Mouse (Mus musculus) lung, adult 18-20 months (tissue): Measurements from ENCODE around the gene 4632433K11Rik.
"Not testable (repeated sequence)": the region's sequence is repeated elsewhere in the genome, so short reads cannot be mapped to it uniquely, and the experiment has no call there.

Source experiments
- DNase-seq, 2 experiments: peaks; one replicate each; pipeline ENCODE4 v3.0.0; 2022; ENCODE audit warnings: mixed read lengths in 2 of 2

Gene 4632433K11Rik

DNA sequence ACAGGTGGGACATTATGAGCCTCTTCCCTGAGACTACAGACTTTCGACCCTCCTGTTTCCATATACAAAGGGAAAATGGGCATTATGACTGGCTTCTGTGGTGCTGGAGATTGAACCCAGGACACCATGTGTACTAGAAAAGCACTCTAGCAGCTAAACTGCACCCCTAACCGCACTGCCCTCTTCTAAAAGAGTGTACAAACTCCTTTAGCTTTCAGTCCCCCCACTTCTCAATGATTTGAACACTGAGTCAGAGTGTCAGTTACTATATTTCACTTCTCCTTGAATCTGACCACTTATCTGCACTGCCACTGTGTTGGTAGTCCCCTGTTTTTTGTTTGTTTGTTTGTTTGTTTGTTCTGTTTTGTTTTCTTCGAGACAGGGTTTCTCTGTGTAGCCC, at the start of gene 4632433K11Rik:
Gene 4632433K11Rik, plus strand, starts transcription at position 301 of the 400 bp plus-strand sequence.
- no peak for DNase-seq

DNA sequence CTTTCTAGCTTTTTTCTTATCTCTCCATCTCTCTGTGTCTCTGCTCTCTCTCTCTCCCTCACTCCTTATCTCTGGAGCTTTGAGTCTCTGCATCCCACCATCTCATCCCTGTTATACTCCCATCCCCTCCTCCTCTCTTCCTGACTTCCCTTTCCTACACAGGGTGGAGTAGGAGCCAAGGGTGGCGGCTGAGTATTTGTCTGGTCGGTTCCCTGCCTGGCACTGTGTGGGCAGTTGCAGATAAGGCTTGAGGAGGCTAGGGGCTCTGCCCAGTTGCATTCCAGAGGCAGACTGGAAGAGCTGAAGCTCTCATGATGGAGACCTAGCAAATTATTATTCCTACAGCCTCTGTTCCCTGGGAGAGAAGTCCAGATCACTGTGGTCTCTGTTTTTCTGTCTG, 45.7 kb upstream of the 4632433K11Rik start:
- DNase-seq, result peak in 1 of 2 experiments; percentile 26

DNA sequence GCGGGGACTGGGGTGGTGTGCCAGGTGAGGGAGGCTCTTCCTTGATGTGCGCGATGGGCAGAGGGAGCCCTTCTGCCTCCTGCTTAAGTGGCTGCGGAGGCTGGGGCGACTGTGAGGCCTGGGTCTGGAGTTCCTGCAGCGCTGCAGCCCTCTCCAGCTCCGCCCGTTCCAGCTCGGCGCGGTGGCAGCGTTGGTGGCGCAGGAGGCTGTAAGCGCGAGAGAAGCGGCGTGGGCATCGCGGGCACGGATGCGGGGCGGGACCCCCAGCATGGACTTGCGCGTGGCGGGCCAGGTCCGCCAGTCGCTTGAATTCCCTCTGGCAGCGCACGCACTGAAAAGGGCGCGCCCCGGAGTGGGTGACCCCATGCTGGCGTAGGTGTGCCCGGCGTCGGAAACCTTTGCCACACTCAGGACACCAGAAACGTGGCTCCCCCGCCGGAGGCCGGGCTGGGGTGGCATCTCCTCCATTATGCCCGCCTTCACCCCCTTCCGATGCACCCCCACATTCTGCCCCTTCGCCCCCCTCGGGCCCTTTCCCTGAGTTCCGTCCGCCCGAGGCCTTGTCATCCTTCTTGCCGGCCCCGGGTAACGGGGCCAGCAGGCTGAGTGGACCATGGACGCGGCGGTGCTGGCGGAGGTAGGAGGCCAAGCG, 40.4 kb upstream of the 4632433K11Rik start:
- DNase-seq, result no peak

DNA sequence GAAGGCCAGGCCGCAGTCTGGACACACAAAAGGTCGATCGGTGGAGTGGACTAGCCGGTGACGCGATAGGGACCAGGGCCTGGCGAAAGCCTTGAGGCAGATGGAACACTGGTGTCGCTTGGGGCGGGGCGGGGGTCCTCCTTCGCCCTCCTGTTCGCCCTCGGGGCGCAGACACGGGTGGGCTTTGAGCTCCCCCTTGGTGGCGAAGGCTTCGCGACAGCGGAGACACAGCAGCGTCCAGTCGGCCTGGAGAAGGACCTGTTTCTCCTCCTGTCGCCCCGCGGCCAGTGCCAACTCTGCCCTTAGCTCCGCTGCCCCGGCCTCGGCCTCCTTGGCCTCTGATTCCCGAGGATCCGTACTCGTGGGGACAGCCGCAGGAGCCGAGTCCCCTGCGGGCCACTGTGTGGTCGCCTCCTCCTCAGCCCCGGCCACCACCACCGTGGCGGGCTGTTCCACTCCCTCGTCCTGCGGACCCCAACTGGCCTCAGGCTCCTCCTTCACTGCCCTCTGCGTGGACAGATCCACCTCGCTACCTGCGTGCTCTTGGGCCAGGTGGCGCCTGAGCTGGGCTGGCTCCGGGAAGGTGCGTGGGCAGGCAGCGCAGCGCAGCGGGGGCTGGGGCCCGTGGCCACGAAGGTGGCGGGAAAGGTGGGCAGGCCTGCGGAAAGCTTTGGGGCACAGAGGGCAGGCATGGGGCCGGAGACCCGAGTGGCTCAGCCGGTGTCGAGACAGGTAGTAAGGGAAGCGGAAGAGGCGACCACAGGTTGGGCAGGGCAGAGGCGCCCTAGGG, 39.7 kb upstream of the 4632433K11Rik start:
- DNase-seq, result no peak

DNA sequence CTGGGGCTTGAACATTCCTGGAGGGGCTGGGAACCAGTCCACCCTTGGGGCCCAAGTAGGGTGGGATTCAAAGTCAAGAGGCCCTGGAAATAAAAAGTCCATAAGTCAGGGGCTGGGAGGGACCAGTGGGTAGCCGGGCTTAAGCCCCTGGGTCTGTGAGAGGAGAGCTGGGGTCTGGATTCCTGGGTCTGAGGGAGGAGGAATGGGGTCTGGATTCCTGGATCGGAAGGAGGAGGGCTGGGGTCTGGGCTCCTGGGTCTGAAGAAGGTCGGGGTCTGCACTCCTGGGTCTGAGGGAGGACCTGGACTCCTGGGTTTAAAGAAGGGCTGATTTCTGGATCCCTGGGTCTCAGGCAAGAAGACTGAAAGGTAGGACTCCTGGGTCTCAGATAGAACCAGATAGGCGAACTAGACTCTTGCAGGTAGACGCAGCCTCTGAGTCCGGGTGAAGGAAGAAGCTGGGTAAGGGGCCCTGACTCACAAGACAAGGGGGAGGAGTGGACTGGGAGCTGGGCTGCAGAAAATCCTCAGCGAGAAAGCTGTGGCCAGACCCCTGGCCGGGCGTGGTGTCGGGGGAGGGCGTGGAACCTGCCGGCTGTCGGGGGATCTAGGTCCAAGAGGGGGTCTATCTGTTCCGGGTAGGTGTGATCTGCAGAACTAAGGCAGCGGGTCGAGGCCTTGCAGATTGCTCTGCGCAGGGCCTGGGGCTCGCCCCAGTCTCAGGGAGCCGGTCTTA, 38.5 kb upstream of the 4632433K11Rik start:
- DNase-seq, result no peak

DNA sequence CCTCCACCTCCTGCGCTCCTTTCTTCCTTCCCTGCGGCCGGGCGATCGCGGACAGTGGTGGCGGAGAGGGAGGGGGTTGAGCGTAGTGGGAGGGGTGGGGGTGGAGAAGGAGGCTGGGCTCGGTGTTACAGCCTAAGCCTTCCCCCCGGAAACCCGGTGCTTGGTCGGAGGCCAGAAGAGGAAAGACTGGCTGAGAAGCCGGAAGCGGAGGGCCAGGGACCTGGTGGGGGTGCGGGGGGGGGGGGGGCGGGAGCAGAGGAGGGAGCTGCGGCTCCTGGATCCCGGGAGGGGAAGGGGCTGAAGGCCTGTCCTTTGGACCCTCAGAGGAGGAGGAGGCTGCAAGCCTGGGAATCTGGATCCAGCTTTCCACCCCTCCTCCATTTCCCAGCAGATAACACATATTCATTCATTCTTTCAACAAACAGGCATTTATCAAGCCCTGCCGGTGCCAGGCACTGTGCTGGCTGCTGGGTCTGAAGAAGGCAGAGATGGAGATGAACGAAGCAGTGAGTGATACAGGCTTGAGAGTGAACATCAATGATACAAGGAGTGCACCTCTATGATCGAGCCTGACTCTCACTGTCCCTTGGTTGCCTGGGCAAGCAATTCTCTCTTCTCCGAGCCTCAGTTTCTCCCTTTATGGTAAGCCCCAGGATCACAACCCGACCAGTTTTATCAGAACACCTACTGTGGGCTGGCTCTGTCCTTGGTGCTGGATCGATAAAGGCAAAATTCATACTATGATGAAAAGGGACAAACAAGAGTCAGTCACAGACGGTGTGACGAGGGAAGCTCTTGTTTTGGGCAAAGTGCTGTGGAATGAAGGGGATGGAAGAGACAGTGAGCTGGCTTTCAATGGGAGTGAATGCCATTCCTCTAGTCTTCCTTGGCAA, 37.7 kb upstream of the 4632433K11Rik start, which contains the start of gene Zfp579:
Gene Zfp579, minus strand, starts transcription at position 156 of the 893 bp plus-strand sequence.
- DNase-seq, result peak; percentile 90 to 92

DNA sequence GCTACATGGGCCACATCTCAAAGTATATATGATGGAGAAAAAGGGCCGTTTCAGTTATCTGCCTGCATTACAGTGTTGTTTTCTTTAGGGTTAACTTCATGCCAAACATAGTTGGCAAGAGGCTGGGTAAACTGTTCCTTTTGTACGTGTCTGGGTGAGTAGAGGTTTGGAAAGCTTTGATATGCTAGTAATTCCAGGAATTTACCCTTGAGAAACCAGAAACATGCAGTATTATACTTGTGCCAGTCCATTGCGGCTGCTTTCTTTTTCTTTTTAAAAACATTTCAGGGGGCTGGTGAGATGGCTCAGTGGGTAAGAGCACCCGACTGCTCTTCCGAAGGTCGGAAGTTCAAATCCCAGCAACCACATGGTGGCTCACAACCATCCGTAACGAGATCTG, 37.0 kb upstream of the 4632433K11Rik start:
- DNase-seq, result no peak

DNA sequence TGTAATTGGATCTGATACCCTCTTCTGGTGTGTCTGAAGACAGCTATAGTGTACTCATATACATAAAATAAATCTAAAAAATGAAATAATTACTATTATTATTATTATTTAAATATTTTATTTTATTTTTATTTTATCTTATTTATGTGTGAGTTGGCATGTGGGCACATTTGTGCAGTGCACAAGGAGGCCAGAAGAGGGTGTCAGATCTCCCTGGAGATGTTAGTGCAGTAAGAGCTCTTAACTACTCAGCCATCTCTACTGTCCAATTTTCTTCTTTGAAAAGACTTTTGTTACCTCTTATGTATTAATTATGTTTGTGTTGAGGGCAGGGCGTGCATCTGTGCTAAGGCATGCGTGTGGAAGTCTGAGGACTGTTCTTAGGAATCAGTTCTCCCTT, 34.0 kb upstream of the 4632433K11Rik start:
- no peak for DNase-seq

DNA sequence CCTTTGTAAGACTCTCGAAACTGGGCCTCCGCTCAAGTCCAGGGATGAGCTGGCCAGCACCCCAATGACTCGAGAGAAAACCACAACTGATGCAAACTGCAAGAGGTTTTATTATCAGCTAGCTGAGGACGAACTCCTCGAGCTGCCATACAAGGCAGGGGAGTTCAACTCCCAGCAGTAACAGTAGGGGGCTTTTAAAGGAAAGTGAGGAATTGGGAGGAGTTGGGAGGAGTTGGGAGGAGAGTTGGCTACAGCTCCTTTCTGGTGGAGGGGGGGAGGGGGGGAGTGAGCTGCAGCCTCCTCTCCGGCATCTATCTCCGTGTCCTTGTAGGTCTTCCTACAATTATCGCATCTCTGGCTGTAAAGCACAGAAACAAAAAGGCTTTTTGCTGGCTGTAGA, 31.0 kb upstream of the 4632433K11Rik start:
- not testable (repeated sequence) for DNase-seq

DNA sequence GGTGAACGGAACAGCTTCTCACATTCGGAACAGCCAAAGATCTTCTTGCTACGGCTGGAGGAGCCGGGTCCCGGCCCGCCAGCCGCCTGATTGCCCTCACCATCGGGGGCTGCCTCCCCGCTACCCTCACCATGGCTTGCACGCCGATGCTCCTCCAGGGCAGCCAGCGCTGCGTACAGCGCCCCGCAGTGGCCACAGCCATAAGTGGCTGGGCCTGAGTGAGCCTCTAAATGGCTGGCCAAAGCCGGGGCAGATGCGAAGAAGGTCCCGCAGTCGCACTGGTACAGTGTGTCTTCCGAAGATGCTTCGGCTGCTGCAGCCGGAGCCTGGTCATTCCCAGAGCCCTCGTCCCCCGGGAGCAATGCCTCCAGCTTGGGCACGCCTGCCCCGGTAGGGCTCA, 25.7 kb upstream of the 4632433K11Rik start:
- DNase-seq, result no peak

DNA sequence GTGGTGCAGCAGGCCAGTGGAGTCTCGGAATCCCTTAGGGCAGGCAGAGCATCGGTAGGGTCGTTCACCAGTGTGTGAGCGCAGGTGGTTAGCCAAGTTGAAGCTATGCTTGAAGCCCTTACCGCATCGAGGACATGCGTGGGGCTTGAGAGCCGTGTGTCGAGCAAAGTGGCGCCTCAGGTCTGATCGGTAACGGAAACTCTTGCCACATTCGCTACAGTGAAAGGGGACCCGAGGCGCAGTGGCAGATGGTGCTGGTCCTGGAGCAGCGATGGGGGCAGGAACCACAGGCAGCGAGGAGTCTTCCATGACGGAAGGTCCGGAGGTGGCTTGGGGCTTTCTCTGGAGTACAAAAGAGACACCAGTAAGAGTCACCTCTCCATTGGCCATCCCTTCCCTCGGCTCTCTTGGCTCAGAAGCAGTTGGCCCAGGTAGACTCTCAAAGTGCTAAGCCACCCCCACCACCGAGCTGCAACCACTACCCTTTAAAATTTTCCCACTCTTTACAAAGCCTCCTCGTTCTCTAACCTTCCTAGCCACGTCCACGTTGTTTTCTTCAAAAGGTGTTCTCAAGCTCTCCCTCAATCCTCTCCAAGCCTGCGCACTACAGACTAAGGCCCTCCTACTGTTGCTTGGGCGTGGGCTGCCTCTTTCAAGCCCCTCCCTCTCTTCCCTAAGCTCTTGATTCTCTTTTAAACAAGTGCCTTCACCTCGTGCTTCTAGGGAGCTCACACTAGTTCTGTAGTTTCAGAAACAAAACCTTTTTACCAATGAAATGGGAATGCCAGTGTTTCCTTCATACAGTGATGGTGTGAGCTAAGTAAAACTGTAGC, 21.0 kb upstream of the 4632433K11Rik start:
- peak; percentile 61 to 62 for DNase-seq

DNA sequence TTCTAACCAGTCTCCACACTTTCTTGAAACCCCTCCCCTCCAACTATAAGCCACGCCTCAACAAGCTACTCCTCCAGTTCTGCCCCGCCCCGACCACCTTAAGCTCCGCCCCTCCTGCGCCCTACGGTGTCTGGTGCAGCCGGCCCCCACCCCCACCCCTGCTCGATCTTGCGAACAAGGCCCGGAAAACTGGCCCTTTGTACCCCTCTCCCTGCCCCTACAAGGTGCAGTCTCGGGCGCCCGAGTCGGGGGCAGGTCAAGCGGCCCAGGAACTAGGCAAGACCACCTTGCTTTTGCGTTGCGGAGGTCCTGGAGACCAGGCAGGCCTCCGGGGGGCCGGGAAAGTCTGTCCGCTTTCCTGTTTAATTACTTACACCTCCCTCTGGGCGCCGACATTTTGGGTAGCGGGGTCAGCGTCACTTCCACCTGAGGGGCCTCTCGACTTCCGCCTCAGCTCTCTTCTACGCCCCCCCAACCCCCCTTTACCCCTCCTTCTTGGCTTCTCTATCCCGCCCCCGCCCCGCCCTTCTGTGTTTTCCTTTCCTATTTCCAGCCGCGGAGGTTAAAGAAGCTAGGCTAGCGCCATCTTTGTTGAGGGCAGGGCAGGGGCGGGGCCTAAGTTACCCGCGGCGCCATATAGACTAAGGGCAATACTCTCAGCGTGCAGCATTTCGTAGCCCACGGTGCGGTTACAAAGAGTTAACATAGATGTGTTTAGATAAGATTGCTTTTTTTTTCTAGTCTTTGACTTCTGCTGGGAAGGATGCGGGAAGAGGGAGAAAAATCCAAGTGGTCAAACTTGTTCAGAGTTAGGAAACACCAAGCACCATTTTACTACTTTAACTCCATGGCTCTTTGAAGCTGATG, 19.4 kb upstream of the 4632433K11Rik start, which contains the start of the genes Zfp524 and Fiz1:
Gene Zfp524, plus strand, starts transcription at position 165 of the 867 bp plus-strand sequence.
Gene Fiz1, minus strand, starts transcription at position 447 of the 867 bp plus-strand sequence.
- peak; percentile 97 for DNase-seq

DNA sequence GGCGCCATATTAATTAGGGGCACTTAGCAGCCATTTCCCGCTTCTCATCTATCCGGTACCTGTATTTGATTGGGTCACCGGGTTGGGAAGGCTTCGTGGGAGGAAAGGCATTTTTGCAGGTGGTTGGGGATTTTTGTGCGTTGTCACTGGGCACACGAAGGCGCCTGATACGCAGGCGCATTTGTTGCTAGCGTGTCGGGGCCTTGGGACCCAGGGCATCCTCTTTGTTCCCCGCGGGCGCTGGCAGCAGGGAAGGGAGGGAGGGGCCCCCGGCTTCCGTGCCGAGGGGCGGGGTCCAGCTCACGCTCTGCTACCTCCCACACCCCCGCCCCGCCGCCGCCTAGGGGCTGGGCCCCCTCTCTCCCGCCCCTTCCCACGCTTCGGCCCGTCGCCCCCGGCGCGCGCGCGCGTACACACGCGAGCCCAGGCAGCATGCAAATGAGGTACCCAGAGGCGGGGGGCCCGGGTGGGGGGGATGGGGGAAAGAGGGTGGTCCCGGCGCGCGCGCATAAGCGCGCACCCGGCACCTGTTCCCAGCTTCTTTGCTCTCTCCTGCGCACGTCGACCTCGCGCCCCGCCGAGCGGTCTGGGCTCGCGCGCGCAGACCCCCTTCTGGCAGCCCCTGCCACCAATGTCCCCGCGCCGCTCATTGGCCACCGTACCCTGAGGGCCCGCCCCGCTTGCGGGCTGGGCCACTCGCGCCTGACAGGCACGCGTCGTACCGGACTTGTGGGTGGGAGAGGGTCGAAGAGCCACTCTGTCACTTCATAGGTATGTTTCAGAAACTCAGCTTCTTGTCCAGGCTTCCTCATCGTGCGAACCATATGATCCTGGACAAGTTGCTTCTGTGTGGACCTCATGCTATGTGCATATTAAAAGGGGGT, 18.6 kb upstream of the 4632433K11Rik start, which contains the start of gene Gm44973:
Gene Gm44973, plus strand, starts transcription at position 379 of the 884 bp plus-strand sequence.
- peak; percentile 92 to 95 for DNase-seq

DNA sequence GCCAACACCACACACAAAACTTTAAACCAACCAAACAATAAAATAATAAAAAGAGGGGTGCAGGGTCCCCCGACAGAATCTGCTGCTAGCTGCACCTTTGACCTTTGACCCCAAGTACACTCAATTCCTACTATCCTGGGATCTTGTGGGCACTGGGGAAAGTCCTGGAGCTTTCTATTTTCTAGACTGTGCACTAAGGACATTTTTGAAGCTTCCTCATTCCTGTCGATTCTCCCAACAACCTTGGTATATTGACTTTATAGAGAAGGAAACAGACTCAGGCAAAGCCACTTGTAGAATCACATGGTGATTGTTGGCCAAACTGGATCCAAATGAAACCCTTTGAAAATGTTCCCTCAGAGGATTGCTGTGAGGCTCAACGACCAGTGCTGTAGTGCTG, 17.9 kb upstream of the 4632433K11Rik start:
- DNase-seq, result no peak

DNA sequence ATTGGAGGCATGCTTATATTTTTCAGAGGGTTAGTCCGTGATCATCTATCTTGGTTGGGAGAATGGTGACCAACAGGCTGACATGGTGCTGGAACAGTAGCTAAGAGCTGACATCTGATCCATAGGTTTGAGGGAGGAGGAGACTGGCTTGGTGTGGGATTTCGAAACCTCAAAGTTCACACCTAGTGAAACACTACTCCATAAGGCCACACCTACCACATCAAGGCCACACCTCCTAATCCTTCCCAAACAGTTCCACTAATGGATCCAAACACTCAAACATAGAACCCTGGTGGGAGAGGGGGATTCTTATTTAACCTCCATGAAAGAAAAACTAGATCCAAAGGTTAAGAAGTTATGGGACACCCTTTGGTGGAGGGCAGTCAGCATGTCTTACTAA, 17.0 kb upstream of the 4632433K11Rik start:
- DNase-seq, result no peak

DNA sequence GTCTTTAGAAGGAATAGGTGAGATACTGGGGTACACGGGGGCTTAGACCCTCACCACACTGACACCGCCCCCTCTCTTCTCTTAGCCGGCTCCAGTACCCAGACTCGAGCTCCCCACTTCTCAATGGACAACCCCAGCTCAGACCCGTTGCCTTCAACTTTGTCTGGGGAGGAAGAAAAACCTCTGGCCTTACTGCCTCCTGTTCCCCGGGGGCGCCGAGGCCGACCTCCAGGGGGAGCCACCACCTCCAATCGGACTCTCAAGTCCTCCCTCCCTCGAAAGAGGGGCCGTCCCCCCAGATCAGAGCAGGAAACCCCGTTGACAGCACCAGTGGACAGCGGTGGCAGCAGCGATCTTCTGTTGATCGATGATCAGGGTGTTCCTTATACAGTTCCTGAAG, 16.6 kb upstream of the 4632433K11Rik start:
- DNase-seq, result no peak

DNA sequence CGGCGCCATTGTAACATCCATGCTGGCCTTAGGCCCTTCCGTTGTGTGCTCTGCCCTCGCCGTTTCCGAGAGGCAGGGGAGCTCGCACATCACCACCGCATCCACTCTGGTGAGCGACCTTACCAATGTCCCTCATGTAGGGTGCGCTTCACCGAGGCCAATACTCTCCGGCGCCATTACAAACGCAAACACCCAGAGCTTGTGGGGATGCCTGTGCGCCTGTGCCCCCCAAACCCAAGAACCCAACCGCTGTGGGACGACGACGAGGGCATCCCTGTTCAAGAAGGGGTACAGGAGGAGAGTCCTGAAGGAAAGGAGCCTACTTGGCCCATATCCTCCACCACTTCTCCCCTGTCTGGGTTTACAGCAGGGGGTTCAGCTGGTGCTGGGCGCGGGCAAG, 16.0 kb upstream of the 4632433K11Rik start:
- no peak for DNase-seq

DNA sequence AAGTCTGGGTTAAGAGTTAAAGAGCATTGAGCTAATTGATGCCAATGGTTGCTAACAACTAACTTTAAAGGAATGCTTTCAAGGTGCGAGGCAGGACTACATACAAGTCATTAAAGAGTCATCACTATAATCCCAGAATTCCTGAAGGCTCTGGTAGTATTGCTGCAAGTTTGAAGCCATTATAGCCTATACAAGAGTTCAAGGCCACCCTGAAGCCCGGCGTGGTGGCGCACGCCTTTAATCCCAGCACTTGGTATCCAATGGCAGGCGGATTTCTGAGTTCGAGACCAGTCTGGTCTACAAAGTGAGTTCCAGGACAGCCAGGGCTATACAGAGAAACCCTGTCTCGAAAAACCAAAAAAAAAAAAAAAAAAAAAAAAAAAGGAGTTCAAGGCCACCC, 14.3 kb upstream of the 4632433K11Rik start:
- DNase-seq, result not testable (repeated sequence)
